In the genomic region with DNA sequence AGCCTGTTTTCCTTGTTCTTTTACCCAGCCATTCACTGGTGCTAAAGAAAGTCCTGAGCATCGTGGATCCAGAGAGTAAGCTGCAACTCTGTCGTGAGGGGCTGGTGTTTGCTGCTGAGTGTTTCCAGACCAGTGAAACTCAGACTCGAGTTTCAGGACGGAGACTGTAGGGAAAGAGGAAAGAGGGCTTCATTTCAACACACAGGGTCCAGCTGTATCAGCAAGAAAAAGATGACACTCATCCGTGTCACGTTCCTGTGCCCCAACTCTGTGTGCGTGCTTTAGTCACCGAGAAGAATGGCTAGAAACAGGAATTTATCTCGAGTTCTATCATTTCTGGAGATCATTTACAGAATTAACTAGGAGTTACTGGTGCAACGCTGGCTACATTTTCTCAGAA, we compare ENCODE assay signal across 18 mouse cellular contexts. TPM values are rescaled to one million over a fixed set of nuclear protein-coding genes. Genes with fewer than 3 reads are reported as not detected.
A peak's percentile ranks its signal among the peaks of the same experiment; 100 is the strongest.
DNase-seq lines count a peak whose midpoint lies in the region; ATAC-seq lines count a peak whose summit lies in the region.
"Had no signal": no experiment of that assay in that cellular context is flagged by ENCODE, and none has a peak within 500 bp of the region (broad histone marks: within the 10 kb centered on the region; RNA-seq: fewer than 3 reads in every experiment).

No protein-coding gene starts in this region.

- ATAC-seq in heart, embryonic 13.5 days (ENCODE audit: extremely low read depth, insufficient number of reproducible peaks, low FRiP score, low TSS enrichment): no peak
- ATAC-seq in megakaryocyte progenitor cell, adult 5-6 weeks (replicated peaks; ENCODE audit: poor library complexity): 0 out of 2 replicates have a peak, but pooled peaks have one; percentile 59
- ATAC-seq: inflammation-experienced regulatory T-cells, adult 6 months; Patski had no signal

- no peaks in the 10 kb centered on the region for H3K27me3 ChIP-seq in heart, embryonic 13.5 days (replicated peaks)
- H3K27me3 ChIP-seq: embryonic facial prominence, embryonic 13.5 days; neural tube, embryonic 12.5 days; Patski had no signal

- H3K4me3 ChIP-seq in heart, embryonic 13.5 days: no peak overlapping the region
- H3K4me3 ChIP-seq: embryonic facial prominence, embryonic 13.5 days; hindbrain, embryonic 10.5 days; layer of hippocampus, adult 2 months; neural tube, embryonic 12.5 days had no signal

- H3K36me3 ChIP-seq in heart, embryonic 13.5 days: no peaks in the 10 kb centered on the region
- H3K36me3 ChIP-seq: embryonic facial prominence, embryonic 13.5 days; hindbrain, embryonic 10.5 days; neural tube, embryonic 12.5 days had no signal

- peak overlapping the region; percentile 4; the same call in 1 of the 2 replicates for H3K4me2 ChIP-seq in heart, embryonic 13.5 days
- H3K4me2 ChIP-seq: embryonic facial prominence, embryonic 13.5 days; heart, embryonic 11.5 days; neural tube, embryonic 12.5 days had no signal

- intact Hi-C loops in heart, postnatal 25 days (cut with DNase I): no loop called here

- no peak overlapping the region for H3K27ac ChIP-seq in heart, embryonic 13.5 days (replicated peaks)
- H3K27ac ChIP-seq: embryonic facial prominence, embryonic 13.5 days; layer of hippocampus, adult 2 months; neural tube, embryonic 12.5 days had no signal

- peaks cover 7% of the 10 kb centered on the region for H3K4me1 ChIP-seq in heart, embryonic 13.5 days
- H3K4me1 ChIP-seq: neural tube, embryonic 12.5 days had no signal

- DNase-seq in heart, postnatal 25 days (ENCODE audit: low spot score): no peak
- DNase-seq in layer of hippocampus, adult 9-11 months: peak; percentile 59
- no peak for DNase-seq in layer of hippocampus, postnatal 10 days (ENCODE audit: low spot score in 2 of 2)
- DNase-seq in liver: peak; percentile 2
- no peak for DNase-seq in ovary, postnatal 36 days (ENCODE audit: low spot score)
- DNase-seq in adrenal gland, adult (ENCODE audit: inconsistent age in 2 of 2, low spot score in 1 of 2): no peak
- DNase-seq: cerebellum, adult 18-20 months; gastrocnemius, postnatal 36 days; lung, postnatal 4 days had no signal

- WGBS in heart, embryonic 13.5 days: 45% methylated on average over 10 of the region's 10 CpGs

- H3K9me3 ChIP-seq in heart, embryonic 13.5 days: no peaks in the 10 kb centered on the region
- H3K9me3 ChIP-seq: embryonic facial prominence, embryonic 13.5 days; hindbrain, embryonic 10.5 days; neural tube, embryonic 12.5 days had no signal

- no peak overlapping the region for H3K9ac ChIP-seq in heart, embryonic 13.5 days
- H3K9ac ChIP-seq: embryonic facial prominence, embryonic 13.5 days; neural tube, embryonic 12.5 days had no signal

RNA-seq across cellular contexts. Expression of a gene that starts 33.7 kb away (rescaled TPM):
- polyA plus RNA-seq in heart, embryonic 13.5 days (2015; fragmentation: Nextera tagmentation; extraction: Ambion mirVana): 6.5 and 6.7 TPM in 2 replicates
- total RNA-seq in heart, postnatal 25 days (2021): 10 to 100 TPM; 20.0 to 23.8 TPM
- total RNA-seq in layer of hippocampus, postnatal 10 days (2021): 10 to 100 TPM; 44.0 to 49.7 TPM
- 14.1 and 19.0 TPM in 2 replicates for total RNA-seq in megakaryocyte progenitor cell, adult 5-6 weeks (2015)
- 20.5 and 21.6 TPM in 2 replicates for total RNA-seq in megakaryocyte progenitor cell, adult 5-6 weeks (2017)

Comparison
In these comparisons a context has a peak if more than half of its experiments do, and no peak if none do; other contexts are left out.
1. DNase-seq: peak in layer of hippocampus, adult 9-11 months (single experiment) and liver (single experiment); none in heart, postnatal 25 days (single experiment), layer of hippocampus, postnatal 10 days (0 of 2), ovary, postnatal 36 days (single experiment) and adrenal gland, adult (0 of 2).